Mouse (Mus musculus): ENCODE data around the gene Angptl8.

DNA sequence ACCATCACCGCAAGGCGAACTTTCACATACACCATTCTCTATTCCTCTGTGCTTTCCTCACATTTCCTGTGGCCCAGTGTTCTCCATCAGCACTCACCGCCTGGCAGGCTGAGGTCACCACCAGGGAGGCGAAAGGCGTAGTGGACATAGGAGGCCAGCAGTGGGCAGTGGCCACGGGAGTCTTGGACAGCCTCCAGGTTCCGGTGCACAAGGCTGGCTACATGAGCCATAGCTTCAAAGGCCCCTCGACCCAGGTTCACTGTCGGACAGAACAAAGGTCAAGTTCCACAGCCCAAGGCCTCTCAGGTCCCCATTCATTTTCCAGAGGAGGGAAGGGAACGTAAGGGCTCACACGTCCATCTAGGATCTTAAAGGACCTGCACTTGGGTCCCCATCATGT lies 4.4 kb upstream of the Angptl8 start:
- TF ChIP-seq CTCF (IDR thresholded peaks at IDR 0.05; ENCODE audit: control insufficient read depth, insufficient read depth, insufficient read length) (no peak), CEBPB (IDR thresholded peaks at IDR 0.05; ENCODE audit: low read depth) (no peak), MYOG (IDR thresholded peaks at IDR 0.05; ENCODE audit: control insufficient read depth, extremely low read depth, insufficient read length) (no peak), FOSL1 (IDR thresholded peaks at IDR 0.05; ENCODE audit: insufficient read depth, low read length, poor library complexity, severe bottlenecking) (no peak), USF1 (IDR thresholded peaks at IDR 0.05; ENCODE audit: low read depth) (no peak), MYOD1 (IDR thresholded peaks at IDR 0.05; ENCODE audit: control insufficient read depth, insufficient read length, low read depth) (no peak)

Data from C2C12 (cell line).